Mouse (Mus musculus): ENCODE results near the gene Dhh. TPM values are rescaled to one million over a fixed set of nuclear protein-coding genes. Genes with fewer than 3 reads are reported as not detected.

Dhh gene
- polyA plus RNA-seq, 1 experiment, result not detected

DNA sequence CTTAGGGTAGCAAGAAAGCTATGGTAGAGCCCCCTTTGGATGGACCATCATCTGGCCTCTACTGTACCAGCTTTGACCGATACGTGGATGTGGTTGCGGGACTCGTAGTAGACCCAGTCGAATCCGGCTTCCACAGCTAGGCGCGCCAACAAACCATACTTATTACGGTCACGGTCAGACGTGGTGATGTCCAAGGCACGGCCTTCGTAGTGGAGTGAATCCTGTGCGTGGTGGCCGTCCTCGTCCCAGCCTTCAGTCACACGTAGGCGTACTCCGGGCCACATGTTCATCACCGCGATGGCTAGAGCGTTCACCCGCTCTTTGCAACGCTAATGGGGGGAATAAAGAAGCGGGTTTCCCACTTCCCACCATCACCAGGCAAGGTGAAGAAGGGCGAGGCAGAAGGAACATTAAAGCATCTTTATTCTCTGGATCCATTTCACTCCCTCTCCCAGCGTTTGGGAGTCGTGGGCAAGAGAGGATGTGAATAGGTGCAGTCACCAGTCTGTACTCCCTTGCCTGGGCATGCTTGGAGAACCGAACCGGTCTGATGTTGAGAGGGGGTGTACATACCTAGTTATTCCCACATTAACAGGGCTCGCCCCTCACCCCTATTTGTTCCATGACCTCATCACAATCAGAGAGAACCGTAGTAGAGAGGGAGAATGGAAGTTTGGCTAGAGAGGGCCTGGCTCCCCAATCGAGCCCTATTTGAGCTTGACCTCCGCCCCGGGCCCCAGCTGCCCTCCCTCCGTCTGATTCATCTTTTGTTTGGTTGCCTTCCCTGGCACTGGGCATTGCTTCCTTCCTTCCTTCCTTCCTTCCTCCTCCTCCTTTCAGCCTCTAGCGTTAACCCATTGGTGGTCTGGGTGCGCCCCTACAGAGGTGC, 3.4 kb downstream of the Dhh start:
- Histone ChIP-seq H3K36me3 (replicated peaks; ENCODE audit: low read length) (no peaks in the 10 kb centered on the region), H3K27me3 (replicated peaks) (peaks cover 69% of the 10 kb centered on the region), H3K4me3 (replicated peaks) (peak overlapping the region; percentile 94), H3K9me3 (no peaks in the 10 kb centered on the region), H3K4me1 (peaks cover 73% of the 10 kb centered on the region)
- no peak for TF ChIP-seq GATA1 (IDR thresholded peaks at IDR 0.05; ENCODE audit: borderline replicate concordance, low read length)
- TF ChIP-seq FLI1 (IDR thresholded peaks at IDR 0.05; ENCODE audit: low read length), result no peak

DNA sequence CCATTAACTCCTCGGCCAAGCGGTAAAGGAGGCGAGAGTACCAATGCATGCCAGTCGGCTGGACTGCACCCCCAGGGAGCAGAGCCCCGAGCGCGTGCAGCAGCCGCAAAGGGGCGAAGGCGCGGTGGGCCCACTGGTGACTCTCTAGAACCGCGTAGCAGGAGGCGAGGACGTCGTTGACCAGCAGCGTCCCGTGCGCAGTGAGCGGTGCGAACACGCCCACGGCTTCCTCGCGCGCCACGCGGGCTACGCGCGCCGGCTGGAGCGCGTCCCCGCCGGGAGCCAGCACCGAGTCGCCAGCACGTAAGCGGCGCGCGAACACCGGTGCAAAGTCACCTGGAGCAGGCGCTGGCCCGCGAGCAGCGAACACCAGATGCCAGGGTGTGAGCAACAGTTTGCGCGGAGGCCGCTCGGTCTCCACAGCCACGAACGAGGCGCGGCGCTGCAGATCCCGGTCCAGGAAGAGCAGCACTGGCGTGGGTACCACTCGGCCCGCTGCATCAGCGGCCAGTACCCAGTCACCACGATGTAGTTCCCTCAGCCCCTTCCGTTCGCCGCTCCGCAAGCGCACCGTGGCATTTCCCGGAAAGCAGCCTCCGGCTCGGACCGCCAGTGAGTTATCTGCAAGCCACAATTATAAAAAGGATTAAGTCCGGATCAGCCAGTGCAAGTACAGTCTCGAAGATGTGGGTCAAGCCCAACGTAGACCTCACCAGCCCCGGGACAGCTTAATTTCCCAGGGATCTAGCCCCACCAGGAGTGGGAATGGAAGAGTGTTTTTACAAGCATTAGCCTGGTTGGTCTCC, 4.2 kb downstream of the Dhh start, which contains the start of gene Rhebl1:
Rhebl1 (minus strand) TSS at position 601 of the 806 bp plus-strand sequence.
- no peaks in the 10 kb centered on the region for H3K9me3 ChIP-seq
- peaks cover 63% of the 10 kb centered on the region for H3K27me3 ChIP-seq (replicated peaks)
- peaks cover 73% of the 10 kb centered on the region for H3K4me1 ChIP-seq
- H3K36me3 ChIP-seq (replicated peaks; ENCODE audit: low read length), result no peaks in the 10 kb centered on the region
- peak within 1 kb of the TSS; percentile 94 for H3K4me3 ChIP-seq (replicated peaks)
- TF ChIP-seq FLI1 (IDR thresholded peaks at IDR 0.05; ENCODE audit: low read length), result no peak
- no peak for TF ChIP-seq GATA1 (IDR thresholded peaks at IDR 0.05; ENCODE audit: borderline replicate concordance, low read length)

DNA sequence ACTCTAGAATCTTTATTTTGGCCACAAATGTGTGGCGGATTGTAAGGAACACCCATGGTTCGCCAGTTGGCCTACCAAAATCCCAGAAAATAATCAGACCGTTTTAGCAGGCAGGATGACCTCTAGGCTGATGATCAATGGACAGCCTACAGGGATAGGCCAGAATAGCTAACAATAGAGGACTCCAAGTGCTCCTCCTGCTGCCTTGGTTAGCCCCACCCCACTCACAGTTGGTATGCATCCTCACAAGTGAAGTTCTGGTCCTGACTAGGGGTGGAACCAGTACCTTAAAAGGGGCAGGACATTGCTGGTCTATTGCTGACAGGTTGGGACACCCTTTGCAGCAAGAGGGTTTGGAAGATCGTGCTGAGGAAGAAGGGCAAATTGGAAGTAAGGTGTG, 5.3 kb downstream of the Dhh start:
- no peak for TF ChIP-seq GATA1 (IDR thresholded peaks at IDR 0.05; ENCODE audit: borderline replicate concordance, low read length)
- no peak for TF ChIP-seq FLI1 (IDR thresholded peaks at IDR 0.05; ENCODE audit: low read length)
- peaks cover 56% of the 10 kb centered on the region for H3K27me3 ChIP-seq (replicated peaks)
- no peaks in the 10 kb centered on the region for H3K36me3 ChIP-seq (replicated peaks; ENCODE audit: low read length)
- no peak overlapping the region for H3K4me3 ChIP-seq (replicated peaks)
- peaks cover 66% of the 10 kb centered on the region for H3K4me1 ChIP-seq
- H3K9me3 ChIP-seq, result no peaks in the 10 kb centered on the region

DNA sequence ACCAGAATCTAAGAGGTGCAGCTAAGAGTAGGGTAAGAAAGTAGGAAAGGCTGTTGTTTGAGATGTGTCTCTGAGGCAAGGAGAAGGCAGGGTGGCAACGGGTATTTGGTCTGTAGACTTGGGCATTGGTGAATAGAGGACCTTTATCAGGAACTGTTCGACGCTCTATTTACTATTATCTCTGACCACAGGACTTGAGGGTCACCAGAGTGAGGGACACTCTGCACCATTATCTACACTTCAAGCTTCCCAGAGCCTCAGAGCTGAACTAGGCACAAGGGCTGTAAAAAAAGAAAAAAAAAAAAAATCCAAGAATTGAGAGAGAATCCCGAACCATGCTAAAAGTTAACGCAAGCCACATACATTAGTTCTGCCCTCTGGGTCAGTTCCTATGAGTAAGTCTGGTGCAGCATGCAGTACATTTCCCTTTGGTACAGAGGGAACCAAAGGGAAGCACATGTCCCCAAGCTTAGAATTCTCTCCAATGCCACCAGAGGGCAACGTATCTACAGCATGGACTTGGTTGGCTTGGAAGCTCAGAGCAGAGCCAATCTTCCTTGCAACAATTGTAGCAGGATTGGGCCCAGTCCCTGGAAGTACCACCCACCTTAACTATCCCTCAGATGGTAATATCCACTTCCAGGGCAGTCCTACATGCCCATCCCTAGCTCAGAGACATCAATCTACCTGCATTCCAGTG, 6.3 kb downstream of the Dhh start:
- Histone ChIP-seq H3K4me1 (peaks cover 56% of the 10 kb centered on the region), H3K27me3 (replicated peaks) (peaks cover 49% of the 10 kb centered on the region), H3K4me3 (replicated peaks) (peak overlapping the region; percentile 38), H3K9me3 (no peaks in the 10 kb centered on the region), H3K36me3 (replicated peaks; ENCODE audit: low read length) (no peaks in the 10 kb centered on the region)
- TF ChIP-seq GATA1 (IDR thresholded peaks at IDR 0.05; ENCODE audit: borderline replicate concordance, low read length), result no peak
- no peak for TF ChIP-seq FLI1 (IDR thresholded peaks at IDR 0.05; ENCODE audit: low read length)

DNA sequence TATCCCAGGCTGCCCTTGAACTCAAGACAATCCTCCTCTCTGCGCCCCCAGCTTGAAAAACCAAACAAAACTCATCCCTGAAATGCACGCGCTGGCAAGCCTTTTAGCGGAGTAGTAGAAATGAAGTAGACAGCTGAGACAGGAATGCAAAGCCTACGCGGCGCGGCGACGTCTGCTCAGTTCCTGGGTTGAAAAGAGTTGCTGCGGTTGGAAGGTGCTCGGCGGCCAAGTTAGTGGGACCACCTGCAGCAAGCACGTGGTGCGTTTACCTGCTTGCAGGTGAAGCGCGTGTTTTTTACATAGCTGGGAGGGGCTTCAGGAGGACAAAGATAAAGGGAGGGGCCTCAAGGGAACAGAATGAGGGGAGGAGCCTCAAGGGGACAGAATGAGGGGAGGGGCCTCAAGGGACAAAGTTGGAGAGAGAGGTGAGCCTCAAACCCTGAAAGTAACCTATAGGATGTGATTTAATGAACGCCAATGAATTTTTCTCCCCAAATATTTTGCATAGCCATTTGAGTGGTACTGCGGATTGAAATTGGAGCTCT, 7.1 kb downstream of the Dhh start:
- Histone ChIP-seq H3K36me3 (replicated peaks; ENCODE audit: low read length) (no peaks in the 10 kb centered on the region), H3K4me1 (peaks cover 49% of the 10 kb centered on the region), H3K9me3 (no peaks in the 10 kb centered on the region), H3K4me3 (replicated peaks) (no peak overlapping the region), H3K27me3 (replicated peaks) (peaks cover 44% of the 10 kb centered on the region)
- no peak for TF ChIP-seq GATA1 (IDR thresholded peaks at IDR 0.05; ENCODE audit: borderline replicate concordance, low read length)

DNA sequence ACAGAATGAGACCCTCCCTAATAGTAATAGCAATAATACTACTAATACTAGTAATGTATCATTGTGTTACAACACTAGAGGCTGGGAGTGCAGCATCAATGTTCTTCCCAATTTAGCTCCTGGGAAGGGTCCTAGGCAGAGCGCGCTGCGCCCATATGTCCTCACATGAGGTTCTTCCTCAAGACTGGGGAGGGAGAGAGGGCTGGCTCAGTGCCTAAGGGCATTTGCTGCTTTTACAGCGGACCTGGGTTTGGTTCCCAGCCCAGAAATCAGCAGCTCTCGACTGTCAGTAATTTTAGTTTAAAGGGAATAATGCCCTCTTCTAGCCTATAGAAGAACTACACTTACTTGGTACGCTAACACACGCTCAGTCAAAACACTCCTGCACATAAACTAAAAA, 10.8 kb downstream of the Dhh start:
- Histone ChIP-seq H3K27me3 (replicated peaks) (peaks cover 10% of the 10 kb centered on the region), H3K4me3 (replicated peaks) (no peak overlapping the region), H3K36me3 (replicated peaks; ENCODE audit: low read length) (no peaks in the 10 kb centered on the region), H3K9me3 (no peaks in the 10 kb centered on the region), H3K4me1 (peaks cover 23% of the 10 kb centered on the region)
- no peak for TF ChIP-seq GATA1 (IDR thresholded peaks at IDR 0.05; ENCODE audit: borderline replicate concordance, low read length)
- TF ChIP-seq FLI1 (IDR thresholded peaks at IDR 0.05; ENCODE audit: low read length), result no peak

DNA sequence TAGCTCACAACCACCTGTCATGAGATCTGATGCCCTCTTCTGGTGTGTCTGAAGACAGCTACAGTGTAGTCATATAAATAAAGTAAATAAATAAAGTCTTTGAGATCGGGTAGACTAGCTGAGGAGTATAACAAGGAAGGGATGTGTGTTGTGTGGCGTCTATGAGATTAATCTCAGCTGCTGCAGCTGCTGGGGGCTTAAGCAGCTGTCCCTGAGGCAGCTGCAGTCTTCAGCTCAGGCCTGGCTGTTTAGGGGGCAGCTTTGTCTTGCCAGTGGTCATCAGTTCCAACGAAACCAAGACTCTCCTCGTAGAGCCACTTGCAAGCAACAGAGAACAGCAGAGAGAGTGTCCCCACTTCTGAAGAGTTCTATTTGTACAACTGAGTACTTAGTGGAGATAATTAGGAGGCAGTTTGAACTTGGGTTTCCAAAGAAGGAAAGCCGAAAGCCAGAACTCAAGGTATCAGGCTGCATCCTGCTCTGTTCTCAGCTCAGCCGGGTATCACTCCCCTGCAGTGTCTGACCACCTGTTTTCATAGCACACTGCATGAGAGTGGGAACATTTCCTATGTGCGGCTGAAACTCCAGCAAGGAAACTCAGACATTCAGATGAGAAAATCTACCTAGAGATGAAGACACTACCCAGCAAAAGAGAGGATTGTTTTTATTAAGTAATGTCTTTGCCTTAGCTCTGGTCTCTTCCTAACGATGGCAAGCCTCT, 11.5 kb downstream of the Dhh start:
- Histone ChIP-seq H3K36me3 (replicated peaks; ENCODE audit: low read length) (no peaks in the 10 kb centered on the region), H3K27me3 (replicated peaks) (peaks cover 10% of the 10 kb centered on the region), H3K9me3 (no peaks in the 10 kb centered on the region), H3K4me3 (replicated peaks) (no peak overlapping the region), H3K4me1 (peaks cover 22% of the 10 kb centered on the region)
- TF ChIP-seq FLI1 (IDR thresholded peaks at IDR 0.05; ENCODE audit: low read length), result no peak
- TF ChIP-seq GATA1 (IDR thresholded peaks at IDR 0.05; ENCODE audit: borderline replicate concordance, low read length), result no peak

DNA sequence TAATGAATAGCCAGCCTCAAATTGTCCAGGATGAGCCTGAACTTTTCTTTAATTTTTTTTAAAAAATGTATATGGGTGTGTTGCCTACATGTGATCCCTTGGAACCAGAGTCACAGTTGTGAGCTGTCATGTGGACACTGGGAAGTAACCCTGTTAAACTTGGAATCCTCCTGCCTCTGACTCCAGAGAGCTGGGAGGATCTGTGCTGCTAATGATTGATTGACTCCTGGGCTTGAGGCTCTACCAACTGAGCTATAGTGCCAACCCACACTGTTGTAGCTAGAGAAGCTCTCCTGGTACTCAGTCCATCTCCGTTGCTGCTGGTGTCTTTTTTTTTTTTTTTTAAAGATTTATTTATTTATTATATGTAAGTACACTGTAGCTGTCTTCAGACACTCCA, 14.2 kb downstream of the Dhh start:
- Histone ChIP-seq H3K27me3 (replicated peaks) (peaks cover 9% of the 10 kb centered on the region), H3K4me1 (peaks cover 38% of the 10 kb centered on the region), H3K9me3 (no peaks in the 10 kb centered on the region), H3K36me3 (replicated peaks; ENCODE audit: low read length) (peaks cover under 1% of the 10 kb centered on the region), H3K4me3 (replicated peaks) (no peak overlapping the region)
- TF ChIP-seq GATA1 (IDR thresholded peaks at IDR 0.05; ENCODE audit: borderline replicate concordance, low read length) (no peak), FLI1 (IDR thresholded peaks at IDR 0.05; ENCODE audit: low read length) (no peak)

DNA sequence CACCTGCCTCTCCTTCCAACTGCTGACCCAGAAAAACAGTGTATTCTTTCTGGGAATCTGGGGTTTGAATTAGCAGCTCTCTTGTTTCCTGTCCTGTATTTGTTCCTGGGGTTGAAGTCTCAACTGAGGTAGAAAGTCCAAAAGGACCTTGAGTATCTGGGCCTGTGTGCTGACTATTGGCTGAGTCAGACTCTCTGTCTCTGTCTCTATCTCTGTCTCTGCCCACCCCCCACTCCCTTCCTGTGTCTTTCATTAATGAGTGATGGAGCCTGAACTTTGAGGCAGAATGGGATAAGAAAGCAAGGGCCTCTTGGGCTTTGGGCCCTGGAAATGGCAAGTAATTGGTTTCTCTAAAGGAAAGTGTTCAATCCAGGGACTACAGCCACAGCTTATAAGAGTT, 14.7 kb downstream of the Dhh start:
- H3K4me3 ChIP-seq (replicated peaks), result no peak overlapping the region
- H3K27me3 ChIP-seq (replicated peaks), result peaks cover 8% of the 10 kb centered on the region
- peaks cover 3% of the 10 kb centered on the region for H3K36me3 ChIP-seq (replicated peaks; ENCODE audit: low read length)
- H3K9me3 ChIP-seq, result no peaks in the 10 kb centered on the region
- H3K4me1 ChIP-seq, result peaks cover 38% of the 10 kb centered on the region
- TF ChIP-seq GATA1 (IDR thresholded peaks at IDR 0.05; ENCODE audit: borderline replicate concordance, low read length) (no peak), FLI1 (IDR thresholded peaks at IDR 0.05; ENCODE audit: low read length) (no peak)

All from megakaryocyte, embryonic 14.5 days (primary cell).